Mouse (Mus musculus) gastrocnemius, postnatal 10 days (tissue): ENCODE measurements around the gene Apom. TPM values are rescaled to one million over a fixed set of nuclear protein-coding genes. Genes with fewer than 3 reads are reported as not detected.
A peak's percentile ranks its signal among the peaks of the same experiment; 100 is the strongest.
"Not testable (repeated sequence)": the region's sequence is repeated elsewhere in the genome, so short reads cannot be mapped to it uniquely, and the experiment has no call there.

Experiments used
- DNase-seq: peaks from one replicate; pipeline ENCODE4 v3.0.0; 2021; ENCODE audit warnings: mixed read lengths
- total RNA-seq, 2 experiments: library from RNA; stranded (reverse); gene quantifications; 2 replicates each; pipeline ENCODE4 v1.2.3; 2021

Apom gene
- total RNA-seq, 2 experiments from 2014 or later: not detected

- no peak for DNase-seq
Observed at GRCm38 (mm10) chr17:35127017-35127416, 4.8 kb downstream of the Apom start.

- peak; percentile 74 for DNase-seq
Observed at GRCm38 (mm10) chr17:35126206-35126611, 5.6 kb downstream of the Apom start, which contains the start of gene D17H6S53E. Gene D17H6S53E, plus strand, starts transcription at chr17:35126373.

GRCm38 (mm10) chr17:35125578-35125977, 6.3 kb downstream of the Apom start:
- DNase-seq: no peak

GRCm38 (mm10) chr17:35125081-35125480, 6.8 kb downstream of the Apom start:
- no peak for DNase-seq

- not testable (repeated sequence) for DNase-seq
Observed at GRCm38 (mm10) chr17:35124261-35124896, 7.5 kb downstream of the Apom start.

GRCm38 (mm10) chr17:35123287-35123686, 8.6 kb downstream of the Apom start:
- DNase-seq: not testable (repeated sequence)

GRCm38 (mm10) chr17:35121871-35122303, 10.0 kb downstream of the Apom start, which contains the start of gene Csnk2b:
Gene Csnk2b, minus strand, starts transcription at chr17:35122053.
- peak; percentile 39 for DNase-seq

GRCm38 (mm10) chr17:35121143-35121799, 10.6 kb downstream of the Apom start, which contains the start of gene Gpank1:
Gene Gpank1, plus strand, starts transcription at chr17:35121455.
- peak; percentile 96 for DNase-seq

- DNase-seq: peak; percentile 61
Observed at GRCm38 (mm10) chr17:35120745-35121142, 11.1 kb downstream of the Apom start.

GRCm38 (mm10) chr17:35115046-35116019, 16.5 kb downstream of the Apom start, which contains the start of gene Ly6g5b:
Gene Ly6g5b, minus strand, starts transcription at chr17:35115428.
- no peak for DNase-seq

GRCm38 (mm10) chr17:35111774-35112173, 20.1 kb downstream of the Apom start:
- DNase-seq: no peak

GRCm38 (mm10) chr17:35108097-35108496, 23.8 kb downstream of the Apom start, which contains the start of gene Ly6g5c:
Gene Ly6g5c, plus strand, starts transcription at chr17:35108279.
- no peak for DNase-seq

GRCm38 (mm10) chr17:35106522-35106921, 25.3 kb downstream of the Apom start:
- DNase-seq: no peak

GRCm38 (mm10) chr17:35105740-35106389, 26.0 kb downstream of the Apom start:
- no peak for DNase-seq

- no peak for DNase-seq
Observed at GRCm38 (mm10) chr17:35104754-35105153, 27.1 kb downstream of the Apom start.

- DNase-seq: no peak
Observed at GRCm38 (mm10) chr17:35104079-35104478, 27.8 kb downstream of the Apom start.

- DNase-seq: no peak
Observed at GRCm38 (mm10) chr17:35103221-35103690, 28.6 kb downstream of the Apom start.

- DNase-seq: no peak
Observed at GRCm38 (mm10) chr17:35102299-35102698, 29.6 kb downstream of the Apom start.

- no peak for DNase-seq
Observed at GRCm38 (mm10) chr17:35101161-35101560, 30.7 kb downstream of the Apom start.

GRCm38 (mm10) chr17:35100196-35100765, 31.6 kb downstream of the Apom start:
- DNase-seq: no peak

GRCm38 (mm10) chr17:35097164-35097655, 34.6 kb downstream of the Apom start:
- DNase-seq: no peak
